In genomic region chrX:153625232-153625631, GRCm38 (mm10) we compare ENCODE assay signal across 28 mouse cellular contexts.
"Had no signal": no experiment of that assay in that cellular context is flagged by ENCODE, and none has a peak within 500 bp of the region (broad histone marks: within the 10 kb centered on the region; RNA-seq: fewer than 3 reads in every experiment).

No protein-coding gene starts in this region.

- H3K27ac ChIP-seq: embryonic facial prominence, embryonic 10.5 days; embryonic facial prominence, embryonic 12.5 days; embryonic facial prominence, embryonic 13.5 days; embryonic facial prominence, embryonic 15.5 days; forebrain, embryonic 10.5 days; forebrain, embryonic 12.5 days; forebrain, embryonic 13.5 days; forebrain, embryonic 15.5 days; gastrocnemius, adult 2 months had no signal

- DNase-seq: cerebellum, adult 18-20 months; cerebellum, adult 2 months; cerebellum, adult 8-10 months; cerebellum, adult 9-10 months; cerebellum, adult 9-11 months; cerebellum, postnatal 10 days; cerebellum, postnatal 14 days; cerebellum, postnatal 25 days; cerebellum, postnatal 36 days; embryo, embryonic 11 days; forebrain, postnatal 0 days; gastrocnemius, adult 2 months; gastrocnemius, postnatal 10 days; gastrocnemius, postnatal 14 days; gastrocnemius, postnatal 25 days; gastrocnemius, postnatal 36 days; heart, adult 11 months had no signal

- H3K36me3 ChIP-seq: embryonic facial prominence, embryonic 10.5 days; embryonic facial prominence, embryonic 12.5 days; embryonic facial prominence, embryonic 13.5 days; embryonic facial prominence, embryonic 15.5 days; forebrain, embryonic 10.5 days; forebrain, embryonic 12.5 days; forebrain, embryonic 15.5 days had no signal

- H3K27me3 ChIP-seq: embryonic facial prominence, embryonic 12.5 days; embryonic facial prominence, embryonic 13.5 days; embryonic facial prominence, embryonic 15.5 days; forebrain, embryonic 12.5 days; forebrain, embryonic 13.5 days; forebrain, embryonic 15.5 days had no signal

- ATAC-seq: forebrain, embryonic 13.5 days; forebrain, embryonic 14.5 days; forebrain, embryonic 15.5 days; forebrain, embryonic 16.5 days; forebrain, postnatal 0 days had no signal

- H3K4me3 ChIP-seq: embryonic facial prominence, embryonic 10.5 days; embryonic facial prominence, embryonic 12.5 days; embryonic facial prominence, embryonic 13.5 days; embryonic facial prominence, embryonic 15.5 days; erythroblast, embryonic 14.5 days; forebrain, embryonic 10.5 days; forebrain, embryonic 12.5 days; forebrain, embryonic 13.5 days; forebrain, embryonic 15.5 days; gastrocnemius, adult 2 months had no signal

- H3K9ac ChIP-seq: embryonic facial prominence, embryonic 12.5 days; embryonic facial prominence, embryonic 13.5 days; embryonic facial prominence, embryonic 15.5 days; forebrain, embryonic 12.5 days; forebrain, embryonic 13.5 days; forebrain, embryonic 15.5 days; forebrain, postnatal 0 days had no signal

- H3K9me3 ChIP-seq: embryonic facial prominence, embryonic 10.5 days; embryonic facial prominence, embryonic 12.5 days; embryonic facial prominence, embryonic 13.5 days; embryonic facial prominence, embryonic 15.5 days; forebrain, embryonic 10.5 days; forebrain, embryonic 12.5 days; forebrain, embryonic 13.5 days; forebrain, embryonic 15.5 days had no signal

- H3K4me1 ChIP-seq: embryonic facial prominence, embryonic 10.5 days; embryonic facial prominence, embryonic 12.5 days; embryonic facial prominence, embryonic 13.5 days; embryonic facial prominence, embryonic 15.5 days; forebrain, embryonic 10.5 days; forebrain, embryonic 12.5 days; forebrain, embryonic 13.5 days; forebrain, embryonic 15.5 days had no signal

- H3K4me2 ChIP-seq: embryonic facial prominence, embryonic 12.5 days; embryonic facial prominence, embryonic 13.5 days; embryonic facial prominence, embryonic 15.5 days; forebrain, embryonic 12.5 days; forebrain, embryonic 13.5 days; forebrain, embryonic 15.5 days had no signal
